Mouse (Mus musculus): ENCODE results near the gene Mad2l2. TPM values are rescaled to one million over a fixed set of nuclear protein-coding genes. Genes with fewer than 3 reads are reported as not detected.
"Not testable (repeated sequence)": the region's sequence is repeated elsewhere in the genome, so short reads cannot be mapped to it uniquely, and the experiment has no call there.

Gene Mad2l2
- polyA plus RNA-seq, 1 experiment: 111 TPM

DNA sequence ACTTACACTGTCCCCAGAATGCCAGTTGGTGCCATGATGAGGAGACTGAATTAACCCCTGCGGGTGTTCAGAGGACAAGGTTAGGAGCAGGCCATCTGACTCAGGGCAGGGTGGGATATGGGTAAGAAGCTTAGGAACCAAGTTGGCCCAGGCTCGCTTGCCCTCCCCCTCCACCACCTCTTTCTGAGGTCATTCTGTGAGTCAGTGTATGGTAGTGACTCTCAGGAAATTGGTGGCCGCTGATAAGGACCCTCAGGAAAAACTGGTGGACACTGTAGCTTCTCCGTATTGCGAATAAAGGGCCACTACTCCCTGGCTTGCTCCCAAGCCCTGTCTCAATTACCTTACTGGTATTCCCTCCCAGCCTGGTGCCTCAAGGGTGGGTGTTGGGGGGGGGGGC is 21.0 kb upstream of the Mad2l2 start:
- no peak for DNase-seq (ENCODE audit: low read depth)
- TF ChIP-seq CTCF (IDR thresholded peaks at IDR 0.05; ENCODE audit: borderline replicate concordance, extremely low read depth, insufficient read depth, insufficient read length) (no peak), POLR2A (IDR thresholded peaks at IDR 0.05; ENCODE audit: borderline replicate concordance, extremely low read depth, insufficient read depth, insufficient read length, poor library complexity, severe bottlenecking) (no peak)

GRCm38 (mm10) chr4:148112519-148112918 is 17.7 kb upstream of the Mad2l2 start:
- no peak for DNase-seq (ENCODE audit: low read depth)
- TF ChIP-seq POLR2A (IDR thresholded peaks at IDR 0.05; ENCODE audit: borderline replicate concordance, extremely low read depth, insufficient read depth, insufficient read length, poor library complexity, severe bottlenecking) (no peak), CTCF (IDR thresholded peaks at IDR 0.05; ENCODE audit: borderline replicate concordance, extremely low read depth, insufficient read depth, insufficient read length) (no peak)

DNA sequence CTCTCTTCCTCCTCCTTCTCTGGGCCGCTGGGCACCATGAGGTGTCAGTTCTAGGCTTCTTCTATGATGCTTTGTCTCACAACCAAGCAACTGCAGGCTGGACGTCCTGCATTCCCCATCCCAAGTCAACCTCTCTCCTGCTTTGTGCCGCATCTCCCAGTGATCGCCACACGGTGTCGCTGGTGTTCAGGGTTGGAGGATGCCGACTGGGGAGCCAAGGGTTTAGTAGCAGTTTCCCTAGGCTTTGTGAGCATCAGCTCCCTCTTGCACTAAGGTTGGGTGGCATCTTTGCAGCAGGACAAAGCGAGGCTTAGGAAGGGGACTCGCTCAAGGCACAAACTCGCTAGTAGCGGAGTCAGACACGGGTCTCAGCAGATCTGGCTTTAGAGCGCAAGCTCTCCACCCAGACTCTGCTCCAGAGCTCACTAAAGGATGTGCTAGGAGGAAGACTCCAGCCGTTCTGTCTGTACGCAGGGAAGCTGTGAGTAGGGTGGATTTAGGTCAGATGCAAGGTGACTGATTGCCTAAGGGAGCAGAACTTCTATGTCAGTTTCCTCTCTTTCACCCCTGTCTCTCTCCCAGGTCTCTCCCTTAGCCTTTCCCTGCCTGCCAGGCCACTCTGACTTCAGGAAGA is 15.3 kb upstream of the Mad2l2 start:
- DNase-seq (ENCODE audit: low read depth): peak; percentile 95
- TF ChIP-seq CTCF (IDR thresholded peaks at IDR 0.05; ENCODE audit: borderline replicate concordance, extremely low read depth, insufficient read depth, insufficient read length): peak; percentile 97
- no peak for TF ChIP-seq POLR2A (IDR thresholded peaks at IDR 0.05; ENCODE audit: borderline replicate concordance, extremely low read depth, insufficient read depth, insufficient read length, poor library complexity, severe bottlenecking)

DNA sequence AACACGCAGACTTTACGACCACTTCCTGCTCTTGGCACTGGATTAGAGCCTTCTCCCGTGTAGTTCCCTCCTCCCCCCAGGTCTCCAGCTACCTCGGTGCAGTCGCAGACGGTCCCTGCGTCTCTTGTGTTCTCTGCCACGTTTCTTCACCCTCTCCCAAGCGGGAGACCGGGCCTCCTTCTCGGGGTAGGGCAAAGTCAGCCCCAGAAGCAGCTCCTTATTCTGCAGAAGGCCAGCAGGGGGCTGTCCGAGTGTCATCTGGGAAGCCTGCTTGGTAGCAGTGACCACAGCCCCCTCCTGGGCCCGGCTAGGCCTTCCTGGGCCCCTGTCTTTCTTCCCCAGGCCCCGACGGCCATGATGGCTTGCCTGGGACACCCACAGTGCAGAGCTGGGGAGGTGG is 14.7 kb upstream of the Mad2l2 start:
- peak; percentile 35 for DNase-seq (ENCODE audit: low read depth)
- no peak for TF ChIP-seq POLR2A (IDR thresholded peaks at IDR 0.05; ENCODE audit: borderline replicate concordance, extremely low read depth, insufficient read depth, insufficient read length, poor library complexity, severe bottlenecking)
- peak; percentile 55 for TF ChIP-seq CTCF (IDR thresholded peaks at IDR 0.05; ENCODE audit: borderline replicate concordance, extremely low read depth, insufficient read depth, insufficient read length)

- peak; percentile 15 for DNase-seq (ENCODE audit: low read depth)
- TF ChIP-seq CTCF (IDR thresholded peaks at IDR 0.05; ENCODE audit: borderline replicate concordance, extremely low read depth, insufficient read depth, insufficient read length) (peak; percentile 48; the same call in 1 of the 2 replicates), POLR2A (IDR thresholded peaks at IDR 0.05; ENCODE audit: borderline replicate concordance, extremely low read depth, insufficient read depth, insufficient read length, poor library complexity, severe bottlenecking) (no peak)
Observed at GRCm38 (mm10) chr4:148116657-148117056, 13.5 kb upstream of the Mad2l2 start.

GRCm38 (mm10) chr4:148117392-148117791 is 12.8 kb upstream of the Mad2l2 start:
- TF ChIP-seq CTCF (IDR thresholded peaks at IDR 0.05; ENCODE audit: borderline replicate concordance, extremely low read depth, insufficient read depth, insufficient read length) (peak; percentile 27; the same call in 1 of the 2 replicates), POLR2A (IDR thresholded peaks at IDR 0.05; ENCODE audit: borderline replicate concordance, extremely low read depth, insufficient read depth, insufficient read length, poor library complexity, severe bottlenecking) (no peak)
- no peak for DNase-seq (ENCODE audit: low read depth)

DNA sequence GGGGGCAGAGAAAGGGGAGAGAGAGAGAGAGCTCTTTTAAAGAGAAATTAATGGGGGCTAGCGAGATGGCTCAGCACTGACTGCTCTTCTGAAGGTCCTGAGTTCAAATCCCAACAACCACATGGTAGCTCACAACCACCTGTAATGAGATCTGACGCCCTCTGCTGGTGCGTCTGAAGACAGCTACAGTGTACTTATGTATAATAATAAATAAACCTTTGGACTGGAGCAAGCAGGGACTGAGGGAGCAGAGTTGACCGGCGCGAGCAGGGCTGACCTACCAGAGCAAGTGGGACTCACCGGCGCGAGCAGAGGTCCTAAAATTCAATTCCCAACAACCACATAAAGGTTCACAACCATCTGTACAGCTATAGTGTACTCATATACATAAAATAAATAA is 10.6 kb upstream of the Mad2l2 start:
- DNase-seq (ENCODE audit: low read depth): not testable (repeated sequence)

GRCm38 (mm10) chr4:148120555-148120954 is 9.6 kb upstream of the Mad2l2 start:
- TF ChIP-seq CTCF (IDR thresholded peaks at IDR 0.05; ENCODE audit: borderline replicate concordance, extremely low read depth, insufficient read depth, insufficient read length): no peak
- no peak for TF ChIP-seq POLR2A (IDR thresholded peaks at IDR 0.05; ENCODE audit: borderline replicate concordance, extremely low read depth, insufficient read depth, insufficient read length, poor library complexity, severe bottlenecking)
- DNase-seq (ENCODE audit: low read depth): peak; percentile 64

GRCm38 (mm10) chr4:148121362-148121761 is 8.8 kb upstream of the Mad2l2 start:
- TF ChIP-seq CTCF (IDR thresholded peaks at IDR 0.05; ENCODE audit: borderline replicate concordance, extremely low read depth, insufficient read depth, insufficient read length) (no peak), POLR2A (IDR thresholded peaks at IDR 0.05; ENCODE audit: borderline replicate concordance, extremely low read depth, insufficient read depth, insufficient read length, poor library complexity, severe bottlenecking) (no peak)
- peak; percentile 96 for DNase-seq (ENCODE audit: low read depth)

DNA sequence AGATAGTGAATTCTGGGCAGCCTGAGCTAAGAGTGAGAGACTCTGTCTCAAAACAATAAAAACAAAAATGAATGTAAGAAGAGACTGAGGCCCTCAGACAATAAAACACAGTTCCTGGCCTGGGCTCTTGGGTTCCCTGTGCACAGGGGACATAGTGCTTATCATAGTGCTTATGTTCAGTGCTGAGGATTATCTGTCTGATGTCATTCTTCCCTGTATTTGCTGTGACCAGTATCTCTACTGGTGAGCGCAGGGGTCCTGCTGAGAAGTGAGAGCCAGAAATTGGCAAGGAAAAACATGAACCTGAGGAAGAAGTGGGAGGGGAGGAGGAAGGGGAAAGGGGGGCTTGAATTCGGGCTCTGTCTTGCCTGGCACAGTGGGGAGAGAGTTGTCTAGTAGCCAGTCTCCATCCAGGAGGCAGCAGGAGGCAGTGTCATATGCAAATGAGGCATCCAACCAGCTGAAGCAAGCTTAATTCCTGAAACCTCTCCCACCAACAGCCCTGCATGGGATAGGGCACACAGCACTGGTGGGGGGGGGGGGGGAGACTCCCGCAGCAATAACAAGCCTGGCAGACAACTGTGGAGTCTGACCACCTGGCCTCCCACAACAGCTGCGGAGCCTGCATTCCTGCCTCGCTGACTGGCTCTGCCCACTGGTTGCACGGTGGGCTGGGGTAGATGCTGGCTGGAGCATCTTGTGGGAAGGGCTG is 8.0 kb upstream of the Mad2l2 start:
- no peak for TF ChIP-seq CTCF (IDR thresholded peaks at IDR 0.05; ENCODE audit: borderline replicate concordance, extremely low read depth, insufficient read depth, insufficient read length)
- TF ChIP-seq POLR2A (IDR thresholded peaks at IDR 0.05; ENCODE audit: borderline replicate concordance, extremely low read depth, insufficient read depth, insufficient read length, poor library complexity, severe bottlenecking): no peak
- DNase-seq (ENCODE audit: low read depth): peak; percentile 96

GRCm38 (mm10) chr4:148122694-148123066 is 7.5 kb upstream of the Mad2l2 start:
- TF ChIP-seq CTCF (IDR thresholded peaks at IDR 0.05; ENCODE audit: borderline replicate concordance, extremely low read depth, insufficient read depth, insufficient read length) (no peak), POLR2A (IDR thresholded peaks at IDR 0.05; ENCODE audit: borderline replicate concordance, extremely low read depth, insufficient read depth, insufficient read length, poor library complexity, severe bottlenecking) (no peak)

GRCm38 (mm10) chr4:148128241-148128640 is 1.9 kb upstream of the Mad2l2 start:
- no peak for TF ChIP-seq CTCF (IDR thresholded peaks at IDR 0.05; ENCODE audit: borderline replicate concordance, extremely low read depth, insufficient read depth, insufficient read length)
- no peak for TF ChIP-seq POLR2A (IDR thresholded peaks at IDR 0.05; ENCODE audit: borderline replicate concordance, extremely low read depth, insufficient read depth, insufficient read length, poor library complexity, severe bottlenecking)
- DNase-seq (ENCODE audit: low read depth): no peak

More at GRCm38 (mm10) chr4:148122694-148123066, 7.5 kb upstream of the Mad2l2 start:
- DNase-seq (ENCODE audit: low read depth): no peak
